ENCODE assay signal across 10 mouse cellular contexts in genomic region chrX:56650885-56651284, GRCm38 (mm10). TPM values are rescaled to one million over a fixed set of nuclear protein-coding genes. Genes with fewer than 3 reads are reported as not detected.
A peak's percentile ranks its signal among the peaks of the same experiment; 100 is the strongest.
DNase-seq lines count a peak whose midpoint lies in the region; ATAC-seq and TF ChIP-seq lines count a peak whose summit lies in the region.
"Had no signal": no experiment of that assay in that cellular context is flagged by ENCODE, and none has a peak within 500 bp of the region (broad histone marks: within the 10 kb centered on the region; RNA-seq: fewer than 3 reads in every experiment).

No protein-coding gene starts in this region.

- no peak overlapping the region for H3K4me2 ChIP-seq in heart, postnatal 0 days (ENCODE audit: low read depth, low read length)
- no peak overlapping the region for H3K4me2 ChIP-seq in hindbrain, embryonic 16.5 days (ENCODE audit: low read length)
- H3K4me2 ChIP-seq: forebrain, embryonic 15.5 days had no signal

- H3K36me3 ChIP-seq in heart, postnatal 0 days (replicated peaks; ENCODE audit: control insufficient read depth, insufficient read depth, low read length) = 0 out of 2 replicates have a peak, but pooled peaks cover 1% of the 10 kb centered on the region
- H3K36me3 ChIP-seq in hindbrain, embryonic 16.5 days (ENCODE audit: control insufficient read depth, insufficient read depth, low read length) = no peaks in the 10 kb centered on the region
- H3K36me3 ChIP-seq: forebrain, embryonic 15.5 days had no signal

- ATAC-seq in heart, postnatal 0 days (ENCODE audit: insufficient read depth, low read depth) = 0 out of 2 replicates have a peak, but pooled peaks have one; percentile 34
- no peak for ATAC-seq in inflammation-experienced regulatory T-cells, adult 6 months
- ATAC-seq in hindbrain, embryonic 16.5 days = no peak

- no peak for TF ChIP-seq EP300 in heart, postnatal 0 days (IDR thresholded peaks at IDR 0.05; ENCODE audit: low read depth)

- no peaks in the 10 kb centered on the region for H3K9me3 ChIP-seq in heart, postnatal 0 days (replicated peaks; ENCODE audit: control insufficient read depth, low read length)
- H3K9me3 ChIP-seq in hindbrain, embryonic 16.5 days (ENCODE audit: control insufficient read depth, low read length) = no peaks in the 10 kb centered on the region
- H3K9me3 ChIP-seq: forebrain, embryonic 15.5 days had no signal

- DNase-seq in kidney, adult 18-20 months = peak; percentile 22
- DNase-seq in kidney, postnatal 10 days = no peak
- DNase-seq in adrenal gland, postnatal 14 days = peak; percentile 60
- peak; percentile 30 for DNase-seq in heart, postnatal 0 days (ENCODE audit: low spot score)
- peak; percentile 34 to 60 for DNase-seq in lung, postnatal 4 days
- DNase-seq: liver; right cerebral cortex, postnatal 25 days had no signal

- TF ChIP-seq CTCF in heart, postnatal 0 days (IDR thresholded peaks at IDR 0.05; ENCODE audit: low read depth) = no peak

- H3K4me3 ChIP-seq in heart, postnatal 0 days (ENCODE audit: low read depth, low read length) = no peak overlapping the region
- no peak overlapping the region for H3K4me3 ChIP-seq in hindbrain, embryonic 16.5 days (ENCODE audit: low read length)
- H3K4me3 ChIP-seq: forebrain, embryonic 15.5 days had no signal

- no peaks in the 10 kb centered on the region for H3K4me1 ChIP-seq in heart, postnatal 0 days (ENCODE audit: control insufficient read depth, insufficient read depth)
- H3K4me1 ChIP-seq in hindbrain, embryonic 16.5 days (ENCODE audit: control insufficient read depth, insufficient read depth, low read depth, low read length) = no peaks in the 10 kb centered on the region
- H3K4me1 ChIP-seq: forebrain, embryonic 15.5 days had no signal

- no peaks in the 10 kb centered on the region for H3K27me3 ChIP-seq in heart, postnatal 0 days (ENCODE audit: control insufficient read depth, insufficient read depth, low read length)
- no peaks in the 10 kb centered on the region for H3K27me3 ChIP-seq in hindbrain, embryonic 16.5 days (replicated peaks; ENCODE audit: control insufficient read depth, insufficient read depth, low read length)
- H3K27me3 ChIP-seq: forebrain, embryonic 15.5 days had no signal

- WGBS in heart, postnatal 0 days = 48% methylated on average over 6 of the region's 6 CpGs
- 72% methylated on average over 6 of the region's 6 CpGs for WGBS in hindbrain, embryonic 16.5 days

- H3K9ac ChIP-seq in heart, postnatal 0 days (replicated peaks; ENCODE audit: low read depth, low read length) = no peak overlapping the region
- no peak overlapping the region for H3K9ac ChIP-seq in hindbrain, embryonic 16.5 days (ENCODE audit: low read depth, low read length)
- H3K9ac ChIP-seq: forebrain, embryonic 15.5 days had no signal

- peak overlapping the region; percentile 79 for H3K27ac ChIP-seq in heart, postnatal 0 days (ENCODE audit: low read depth)
- H3K27ac ChIP-seq in hindbrain, embryonic 16.5 days (ENCODE audit: low read depth, low read length) = no peak overlapping the region
- H3K27ac ChIP-seq: forebrain, embryonic 15.5 days had no signal

RNA-seq across cellular contexts. Expression of gene Slc9a6, which starts 41.3 kb away (rescaled TPM):
- 18.0 and 20.4 TPM in 2 replicates for total RNA-seq in adrenal gland, postnatal 14 days (2021)
- total RNA-seq in heart, postnatal 0 days (2014; rRNA removed; ENCODE audit: low replicate concordance) = 10.7 and 15.4 TPM in 2 replicates
- polyA plus RNA-seq in heart, postnatal 0 days (2015; fragmentation: Nextera tagmentation; extraction: Ambion mirVana) = 5.2 and 6.4 TPM in 2 replicates
- 10 to 100 TPM in 1 of 3 experiments, 1 to 10 TPM in 2; 6.2 to 12.3 (median 9.2) TPM for polyA plus RNA-seq in inflammation-experienced regulatory T-cells, adult 6 months (2017; shearing (Covaris generic))
- 75.7 and 79.0 TPM in 2 replicates for polyA plus RNA-seq in hindbrain, embryonic 16.5 days (2015; fragmentation: Nextera tagmentation; extraction: Ambion mirVana)

RNA-seq across cellular contexts. Expression of gene Mmgt1, which starts 53.0 kb away (rescaled TPM):
- 26.3 and 28.4 TPM in 2 replicates for total RNA-seq in adrenal gland, postnatal 14 days (2021)
- total RNA-seq in heart, postnatal 0 days (2014; rRNA removed; ENCODE audit: low replicate concordance) = 28.7 and 33.4 TPM in 2 replicates
- 15.3 and 16.2 TPM in 2 replicates for polyA plus RNA-seq in heart, postnatal 0 days (2015; fragmentation: Nextera tagmentation; extraction: Ambion mirVana)
- 1 to 10 TPM; 5.7 to 7.3 (median 6.3) TPM for polyA plus RNA-seq in inflammation-experienced regulatory T-cells, adult 6 months (2017; shearing (Covaris generic))
- polyA plus RNA-seq in hindbrain, embryonic 16.5 days (2015; fragmentation: Nextera tagmentation; extraction: Ambion mirVana) = 52.9 and 57.8 TPM in 2 replicates
